Mouse (Mus musculus) liver, postnatal 0 days (tissue): ENCODE measurements around the gene Dock8.

Experiments
- CTCF ChIP-seq: sonication (generic); IDR thresholded peaks from 2 replicates; pipeline ENCODE4 v1.5.1; 2016; ENCODE audit warnings: antibody characterized with exemption, low read depth
- EP300 ChIP-seq: IDR thresholded peaks from 2 replicates; pipeline ENCODE4 v1.6.1; 2016; ENCODE audit warnings: antibody characterized with exemption, low read depth, mild to moderate bottlenecking

DNA sequence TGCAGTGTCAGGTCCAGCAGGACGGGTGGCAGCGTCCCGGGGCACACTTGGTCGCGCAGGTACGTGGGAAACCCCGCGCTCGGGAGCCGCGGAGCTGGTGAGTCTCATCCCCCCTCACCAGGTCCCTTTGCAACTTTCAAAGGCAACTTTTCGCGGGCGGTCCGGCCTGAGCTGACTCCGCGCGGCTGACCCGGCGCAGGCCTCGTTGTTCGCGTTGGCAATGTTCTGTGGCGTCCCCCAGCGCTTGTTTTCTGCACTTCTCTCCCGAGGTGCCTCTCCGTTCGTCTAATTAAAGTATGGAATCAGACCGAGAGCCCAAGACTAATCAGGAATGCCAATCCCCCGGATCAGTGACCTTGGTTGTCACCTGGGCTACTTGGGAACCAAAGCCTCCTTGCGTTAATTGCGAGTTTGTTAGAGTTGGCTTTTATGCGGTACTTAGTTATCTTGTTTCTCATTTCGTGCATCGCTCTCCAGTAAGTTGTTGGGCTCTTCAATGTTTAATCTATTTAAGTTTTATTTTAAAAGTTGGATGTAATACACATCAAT lies 238.2 kb downstream of the Dock8 start:
- TF ChIP-seq CTCF, result peak; percentile 42
- TF ChIP-seq EP300, result no peak
